Mouse (Mus musculus): ENCODE results near the gene Grm4. TPM values are rescaled to one million over a fixed set of nuclear protein-coding genes. Genes with fewer than 3 reads are reported as not detected.

The Grm4 gene
- total and polyA plus RNA-seq, 3 experiments: 0.06 TPM; not detected in 2

GRCm38 (mm10) chr17:27493969-27494368 lies 27.2 kb downstream of the Grm4 start:
- Histone ChIP-seq H3K79me2 (ENCODE audit: control insufficient read depth, insufficient read depth, low read length, poor library complexity) (no peaks in the 10 kb centered on the region), H3K4me3 (ENCODE audit: control insufficient read depth in 1 of 2, insufficient read depth in 1 of 2, low read depth in 2 of 2, low read length in 2 of 2) (no peak overlapping the region), H3K36me3 (ENCODE audit: control insufficient read depth in 1 of 2, insufficient read depth in 2 of 2, low read length in 2 of 2) (no peaks in the 10 kb centered on the region), H3K27ac (ENCODE audit: control insufficient read depth, low read depth, low read length) (no peak overlapping the region), H3K27me3 (ENCODE audit: control insufficient read depth in 1 of 2, insufficient read depth in 2 of 2, low read length in 2 of 2) (no peaks in the 10 kb centered on the region), H3K9me3 (replicated peaks; ENCODE audit: insufficient read depth, low read length) (no peaks in the 10 kb centered on the region), H3K4me1 (ENCODE audit: control insufficient read depth in 1 of 2, insufficient read depth in 2 of 2, low read length in 2 of 2) (no peaks in the 10 kb centered on the region), H3K9ac (ENCODE audit: control insufficient read depth, low read depth, low read length, poor library complexity, severe bottlenecking) (no peak overlapping the region)
- no peak for DNase-seq (ENCODE audit: low read depth, low spot score)
- no peak for TF ChIP-seq USF1 (IDR thresholded peaks at IDR 0.05; ENCODE audit: low read depth, low read length)
- no peak for TF ChIP-seq MAZ (IDR thresholded peaks at IDR 0.05; ENCODE audit: low read depth, low read length)
- no peak for TF ChIP-seq CHD2 (IDR thresholded peaks at IDR 0.05; ENCODE audit: low read length)
- no peak for TF ChIP-seq GABPA (IDR thresholded peaks at IDR 0.05; ENCODE audit: low read depth, low read length)
- no peak for TF ChIP-seq ETS1 (IDR thresholded peaks at IDR 0.05; ENCODE audit: low read depth, low read length)
- no peak for TF ChIP-seq TBP (IDR thresholded peaks at IDR 0.05; ENCODE audit: low read depth, low read length)

GRCm38 (mm10) chr17:27493389-27493788 lies 27.8 kb downstream of the Grm4 start:
- no peaks in the 10 kb centered on the region for H3K27me3 ChIP-seq (ENCODE audit: control insufficient read depth in 1 of 2, insufficient read depth in 2 of 2, low read length in 2 of 2)
- H3K4me3 ChIP-seq (ENCODE audit: control insufficient read depth in 1 of 2, insufficient read depth in 1 of 2, low read depth in 2 of 2, low read length in 2 of 2): no peak overlapping the region
- no peak for DNase-seq (ENCODE audit: low read depth, low spot score)
- H3K79me2 ChIP-seq (ENCODE audit: control insufficient read depth, insufficient read depth, low read length, poor library complexity): no peaks in the 10 kb centered on the region
- H3K4me1 ChIP-seq (ENCODE audit: control insufficient read depth in 1 of 2, insufficient read depth in 2 of 2, low read length in 2 of 2): no peaks in the 10 kb centered on the region
- TF ChIP-seq GABPA (IDR thresholded peaks at IDR 0.05; ENCODE audit: low read depth, low read length): no peak
- no peak for TF ChIP-seq NELFE (IDR thresholded peaks at IDR 0.05; ENCODE audit: low read depth, low read length)
- TF ChIP-seq MXI1 (IDR thresholded peaks at IDR 0.05; ENCODE audit: low read depth, low read length): no peak
- TF ChIP-seq BHLHE40 (IDR thresholded peaks at IDR 0.05; ENCODE audit: borderline replicate concordance, low read depth, low read length): no peak
- no peak for TF ChIP-seq MEF2A (IDR thresholded peaks at IDR 0.05; ENCODE audit: extremely low read depth, insufficient replicate concordance, low read depth, low read length, poor library complexity, severe bottlenecking)
- TF ChIP-seq SMC3 (IDR thresholded peaks at IDR 0.05; ENCODE audit: low read depth, low read length): no peak
- no peak for TF ChIP-seq MYC (IDR thresholded peaks at IDR 0.05; ENCODE audit: low read depth, low read length)
- no peak for TF ChIP-seq CHD2 (IDR thresholded peaks at IDR 0.05; ENCODE audit: low read length)
- TF ChIP-seq ZNF384 (IDR thresholded peaks at IDR 0.05; ENCODE audit: low read depth, low read length): no peak
- no peak for TF ChIP-seq ZC3H11A (IDR thresholded peaks at IDR 0.05; ENCODE audit: low read depth, low read length)
- TF ChIP-seq E2F4 (IDR thresholded peaks at IDR 0.05; ENCODE audit: borderline replicate concordance, low read depth, low read length): no peak
- TF ChIP-seq JUND (IDR thresholded peaks at IDR 0.05; ENCODE audit: low read depth, low read length): no peak
- no peak for TF ChIP-seq MYB (IDR thresholded peaks at IDR 0.05; ENCODE audit: low read depth, low read length)
- no peak for TF ChIP-seq RCOR1 (IDR thresholded peaks at IDR 0.05; ENCODE audit: low read depth, low read length)
- no peak for TF ChIP-seq HCFC1 (IDR thresholded peaks at IDR 0.05; ENCODE audit: low read depth, low read length)
- no peak for TF ChIP-seq TCF12 (IDR thresholded peaks at IDR 0.05; ENCODE audit: low read depth, low read length)
- TF ChIP-seq KAT2A (conservative IDR thresholded peaks at IDR 0.05; ENCODE audit: low read depth, low read length): no peak
- no peak for TF ChIP-seq USF1 (IDR thresholded peaks at IDR 0.05; ENCODE audit: low read depth, low read length)
- no peak for TF ChIP-seq MAZ (IDR thresholded peaks at IDR 0.05; ENCODE audit: low read depth, low read length)
- TF ChIP-seq USF2 (IDR thresholded peaks at IDR 0.05; ENCODE audit: borderline replicate concordance in 1 of 2, insufficient read depth in 1 of 2, low read depth in 1 of 2, low read length in 2 of 2): no peak
- no peaks in the 10 kb centered on the region for H3K9me3 ChIP-seq (replicated peaks; ENCODE audit: insufficient read depth, low read length)
- no peaks in the 10 kb centered on the region for H3K36me3 ChIP-seq (ENCODE audit: control insufficient read depth in 1 of 2, insufficient read depth in 2 of 2, low read length in 2 of 2)
- H3K9ac ChIP-seq (ENCODE audit: control insufficient read depth, low read depth, low read length, poor library complexity, severe bottlenecking): no peak overlapping the region
- H3K27ac ChIP-seq (ENCODE audit: control insufficient read depth, low read depth, low read length): no peak overlapping the region
